ENCODE assay signal across 8 mouse cellular contexts in genomic region chr17:34592581-34593549, GRCm38 (mm10). TPM values are rescaled to one million over a fixed set of nuclear protein-coding genes. Genes with fewer than 3 reads are reported as not detected.
A peak's percentile ranks its signal among the peaks of the same experiment; 100 is the strongest.
DNase-seq lines count a peak whose midpoint lies in the region; ATAC-seq and TF ChIP-seq lines count a peak whose summit lies in the region.

No protein-coding gene starts in this region.

- TF ChIP-seq CTCF in gastrocnemius, adult 2 months (IDR thresholded peaks at IDR 0.05), result no peak
- TF ChIP-seq CTCF in ES-Bruce4 (IDR thresholded peaks at IDR 0.05; ENCODE audit: low read depth, low read length), result no peak
- no peak for TF ChIP-seq CTCF in cortical plate, adult 2 months (IDR thresholded peaks at IDR 0.05; ENCODE audit: extremely low read depth, insufficient read depth, low read length)

- H3K4me1 ChIP-seq in ES-Bruce4 (ENCODE audit: control insufficient read depth, insufficient read depth, low read length), result peaks cover 11% of the 10 kb centered on the region
- peaks cover 2% of the 10 kb centered on the region for H3K4me1 ChIP-seq in cortical plate, adult 2 months (ENCODE audit: control insufficient read depth, insufficient read depth, low read length)
- peaks cover 65% of the 10 kb centered on the region for H3K4me1 ChIP-seq in liver, embryonic 11.5 days (replicated peaks; ENCODE audit: control insufficient read depth, insufficient read depth, low read length)
- H3K4me1 ChIP-seq in neural tube, embryonic 12.5 days, result peaks cover 66% of the 10 kb centered on the region

- H3K4me2 ChIP-seq in liver, embryonic 11.5 days, result peak overlapping the region; percentile 100
- peak overlapping the region; percentile 93 for H3K4me2 ChIP-seq in neural tube, embryonic 12.5 days (replicated peaks)

- ATAC-seq in liver, embryonic 11.5 days (replicated peaks; ENCODE audit: low FRiP score), result no peak
- ATAC-seq in neural tube, embryonic 12.5 days (ENCODE audit: low FRiP score, low read depth), result peak; percentile 31

- H3K9ac ChIP-seq in ES-Bruce4 (ENCODE audit: low read depth, poor library complexity, severe bottlenecking), result peak overlapping the region; percentile 98
- H3K9ac ChIP-seq in liver, embryonic 11.5 days (ENCODE audit: low read depth, low read length), result peak overlapping the region; percentile 96
- peak overlapping the region; percentile 98 for H3K9ac ChIP-seq in neural tube, embryonic 12.5 days

- no peaks in the 10 kb centered on the region for H3K9me3 ChIP-seq in ES-Bruce4 (replicated peaks; ENCODE audit: control insufficient read depth, insufficient read depth, low read length, poor library complexity, severe bottlenecking)
- no peaks in the 10 kb centered on the region for H3K9me3 ChIP-seq in liver, embryonic 11.5 days (ENCODE audit: control insufficient read depth, low read length)
- H3K9me3 ChIP-seq in neural tube, embryonic 12.5 days, result no peaks in the 10 kb centered on the region

- H3K27ac ChIP-seq in gastrocnemius, adult 2 months, result peak overlapping the region; percentile 97
- no peak overlapping the region for H3K27ac ChIP-seq in ES-Bruce4 (ENCODE audit: insufficient read depth, low read length)
- H3K27ac ChIP-seq in cortical plate, adult 2 months (ENCODE audit: insufficient read depth, low read length), result 0 out of 2 replicates have a peak overlapping the region, but pooled peaks have one; percentile 6
- H3K27ac ChIP-seq in liver, embryonic 11.5 days (ENCODE audit: low read depth, low read length), result peak overlapping the region; percentile 95
- H3K27ac ChIP-seq in neural tube, embryonic 12.5 days, result peak overlapping the region; percentile 96

- 2% methylated on average over 30 of the region's 32 CpGs for WGBS in liver, embryonic 11.5 days
- WGBS in neural tube, embryonic 12.5 days, result 1% methylated on average over 32 of the region's 32 CpGs

- intact Hi-C loops in gastrocnemius, adult 2 months (cut with DNase I), result no loop called here
- intact Hi-C loops in heart, postnatal 10 days (cut with DNase I), result no loop called here

- TF ChIP-seq EP300 in ES-Bruce4 (IDR thresholded peaks at IDR 0.05; ENCODE audit: insufficient read depth, low read depth, low read length), result no peak

- no peak for DNase-seq in gastrocnemius, adult 2 months
- no peak for DNase-seq in gastrocnemius, postnatal 25 days
- peak; percentile 48 to 54 for DNase-seq in heart, postnatal 10 days
- DNase-seq in liver, embryonic 11.5 days (ENCODE audit: low spot score), result no peak
- no peak for DNase-seq in layer of hippocampus, adult 18-20 months (ENCODE audit: low spot score in 2 of 2)

- no peaks in the 10 kb centered on the region for H3K27me3 ChIP-seq in ES-Bruce4 (ENCODE audit: control insufficient read depth, insufficient read depth, low read length, poor library complexity, severe bottlenecking)
- no peaks in the 10 kb centered on the region for H3K27me3 ChIP-seq in liver, embryonic 11.5 days (replicated peaks; ENCODE audit: control insufficient read depth, insufficient read depth, low read length)
- H3K27me3 ChIP-seq in neural tube, embryonic 12.5 days (replicated peaks), result no peaks in the 10 kb centered on the region

- 0 out of 2 replicates have a peak, but pooled peaks cover 6% of the 10 kb centered on the region for H3K36me3 ChIP-seq in ES-Bruce4 (ENCODE audit: control insufficient read depth, insufficient read depth, low read length, poor library complexity, severe bottlenecking)
- H3K36me3 ChIP-seq in liver, embryonic 11.5 days (ENCODE audit: control insufficient read depth, insufficient read depth, low read length), result peaks cover 4% of the 10 kb centered on the region; the same call in 1 of the 2 replicates
- H3K36me3 ChIP-seq in neural tube, embryonic 12.5 days, result peaks cover 19% of the 10 kb centered on the region

- H3K4me3 ChIP-seq in gastrocnemius, adult 2 months, result peak overlapping the region; percentile 88
- peak overlapping the region; percentile 16 for H3K4me3 ChIP-seq in ES-Bruce4 (ENCODE audit: low read depth, low read length)
- peak overlapping the region; percentile 58 for H3K4me3 ChIP-seq in cortical plate, adult 2 months (ENCODE audit: insufficient read depth, low read length)
- peak overlapping the region; percentile 91 for H3K4me3 ChIP-seq in liver, embryonic 11.5 days (ENCODE audit: low read depth, low read length)
- peak overlapping the region; percentile 84 for H3K4me3 ChIP-seq in neural tube, embryonic 12.5 days

- TF ChIP-seq POLR2A in ES-Bruce4 (IDR thresholded peaks at IDR 0.05; ENCODE audit: insufficient read depth, low read length), result no peak
- TF ChIP-seq POLR2A in cortical plate, adult 2 months (IDR thresholded peaks at IDR 0.05; ENCODE audit: extremely low read depth, insufficient read depth, low read length), result 0 out of 2 replicates have a peak, but pooled peaks have one; percentile 23

RNA-seq across cellular contexts. Expression of gene Pbx2, which starts 1.8 kb away (rescaled TPM):
- total RNA-seq in gastrocnemius, adult 2 months (2021), result 10 to 100 TPM; 14.0 to 14.6 TPM
- total RNA-seq in gastrocnemius, postnatal 25 days (2021), result 10 to 100 TPM; 12.1 to 13.6 TPM
- 66.1 and 73.0 TPM in 2 replicates for polyA plus RNA-seq in ES-Bruce4 (2011; ENCODE audit: insufficient read depth, insufficient read length, low read depth, missing spikeins)
- 66.2 and 72.6 TPM in 2 replicates for polyA plus RNA-seq in cortical plate, adult 2 months (2012; rRNA removed)
- 10 to 100 TPM; 26.1 to 30.4 TPM for total RNA-seq in heart, postnatal 10 days (2021)
- polyA plus RNA-seq in liver, embryonic 11.5 days (2014; fragmentation: Nextera tagmentation; extraction: Ambion mirVana), result 10.4 and 11.4 TPM in 2 replicates
- 17.1 and 18.4 TPM in 2 replicates for polyA plus RNA-seq in neural tube, embryonic 12.5 days (2016; fragmentation: Nextera tagmentation; extraction: Ambion mirVana)
- 10 to 100 TPM; 67.3 to 69.1 TPM for total RNA-seq in layer of hippocampus, adult 18-20 months (2021)

RNA-seq across cellular contexts. Expression of gene Gpsm3, which starts 3.3 kb away (rescaled TPM):
- total RNA-seq in gastrocnemius, adult 2 months (2021), result 1 to 10 TPM; 1.8 to 2.4 TPM
- total RNA-seq in gastrocnemius, postnatal 25 days (2021), result 1 to 10 TPM; 2.3 to 2.6 TPM
- 3.9 and 4.2 TPM in 2 replicates for polyA plus RNA-seq in ES-Bruce4 (2011; ENCODE audit: insufficient read depth, insufficient read length, low read depth, missing spikeins)
- 2.9 and 3.5 TPM in 2 replicates for polyA plus RNA-seq in cortical plate, adult 2 months (2012; rRNA removed)
- total RNA-seq in heart, postnatal 10 days (2021), result 1 to 10 TPM; 5.1 to 5.6 TPM
- 18.5 and 19.8 TPM in 2 replicates for polyA plus RNA-seq in liver, embryonic 11.5 days (2014; fragmentation: Nextera tagmentation; extraction: Ambion mirVana)
- 4.2 and 5.5 TPM in 2 replicates for polyA plus RNA-seq in neural tube, embryonic 12.5 days (2016; fragmentation: Nextera tagmentation; extraction: Ambion mirVana)
- total RNA-seq in layer of hippocampus, adult 18-20 months (2021), result 1 to 10 TPM; 1.8 to 2.2 TPM

RNA-seq across cellular contexts. Expression of gene Ager, which starts 4.8 kb away (rescaled TPM):
- total RNA-seq in gastrocnemius, adult 2 months (2021), result under 1 TPM in 1 of 2 experiments, not detected in 1; 0.31 TPM
- total RNA-seq in gastrocnemius, postnatal 25 days (2021), result under 1 TPM in 1 of 2 experiments, not detected in 1; 0.24 TPM
- polyA plus RNA-seq in ES-Bruce4 (2011; ENCODE audit: insufficient read depth, insufficient read length, low read depth, missing spikeins), result 1.4 and 2.5 TPM in 2 replicates
- 1.5 and 1.6 TPM in 2 replicates for polyA plus RNA-seq in cortical plate, adult 2 months (2012; rRNA removed)
- total RNA-seq in heart, postnatal 10 days (2021), result 1 to 10 TPM; 1.1 to 1.6 TPM
- 1.3 and 1.7 TPM in 2 replicates for polyA plus RNA-seq in liver, embryonic 11.5 days (2014; fragmentation: Nextera tagmentation; extraction: Ambion mirVana)
- polyA plus RNA-seq in neural tube, embryonic 12.5 days (2016; fragmentation: Nextera tagmentation; extraction: Ambion mirVana), result 1.9 and 2.3 TPM in 2 replicates
- under 1 TPM; 0.61 to 0.67 TPM for total RNA-seq in layer of hippocampus, adult 18-20 months (2021)

RNA-seq across cellular contexts. Expression of gene Rnf5, which starts 10.6 kb away (rescaled TPM):
- total RNA-seq in gastrocnemius, adult 2 months (2021), result 10 to 100 TPM; 16.8 to 24.0 TPM
- 10 to 100 TPM; 16.4 to 19.2 TPM for total RNA-seq in gastrocnemius, postnatal 25 days (2021)
- 74.3 and 75.9 TPM in 2 replicates for polyA plus RNA-seq in ES-Bruce4 (2011; ENCODE audit: insufficient read depth, insufficient read length, low read depth, missing spikeins)
- 125 and 130 TPM in 2 replicates for polyA plus RNA-seq in cortical plate, adult 2 months (2012; rRNA removed)
- total RNA-seq in heart, postnatal 10 days (2021), result 10 to 100 TPM; 37.0 to 39.2 TPM
- polyA plus RNA-seq in liver, embryonic 11.5 days (2014; fragmentation: Nextera tagmentation; extraction: Ambion mirVana), result 109 TPM in 2 replicates
- 249 and 263 TPM in 2 replicates for polyA plus RNA-seq in neural tube, embryonic 12.5 days (2016; fragmentation: Nextera tagmentation; extraction: Ambion mirVana)
- total RNA-seq in layer of hippocampus, adult 18-20 months (2021), result 10 to 100 TPM; 81.8 to 81.9 TPM

RNA-seq across cellular contexts. Expression of gene Agpat1, which starts 11.2 kb away (rescaled TPM):
- 10 to 100 TPM; 75.6 to 75.7 TPM for total RNA-seq in gastrocnemius, adult 2 months (2021)
- total RNA-seq in gastrocnemius, postnatal 25 days (2021), result 10 to 100 TPM; 53.6 to 56.9 TPM
- 66.8 and 81.7 TPM in 2 replicates for polyA plus RNA-seq in ES-Bruce4 (2011; ENCODE audit: insufficient read depth, insufficient read length, low read depth, missing spikeins)
- polyA plus RNA-seq in cortical plate, adult 2 months (2012; rRNA removed), result 225 and 236 TPM in 2 replicates
- total RNA-seq in heart, postnatal 10 days (2021), result 10 to 100 TPM; 54.4 to 56.5 TPM
- polyA plus RNA-seq in liver, embryonic 11.5 days (2014; fragmentation: Nextera tagmentation; extraction: Ambion mirVana), result 57.2 and 64.8 TPM in 2 replicates
- 81.1 and 97.7 TPM in 2 replicates for polyA plus RNA-seq in neural tube, embryonic 12.5 days (2016; fragmentation: Nextera tagmentation; extraction: Ambion mirVana)
- 100 to 1,000 TPM; 162 to 175 TPM for total RNA-seq in layer of hippocampus, adult 18-20 months (2021)

Comparison
In these comparisons a context has a peak if more than half of its experiments do, and no peak if none do; other contexts are left out.
1. DNase-seq: peak in heart, postnatal 10 days (2 of 2); none in gastrocnemius, adult 2 months (single experiment), gastrocnemius, postnatal 25 days (single experiment), liver, embryonic 11.5 days (single experiment) and layer of hippocampus, adult 18-20 months (0 of 2).
2. H3K4me3 ChIP-seq: peak in every context shown above with its lines; median percentile 91 in liver, embryonic 11.5 days; 88 in gastrocnemius, adult 2 months; 84 in neural tube, embryonic 12.5 days; 58 in cortical plate, adult 2 months; 16 in ES-Bruce4.
3. Peak in every context shown above with its lines, with median percentiles within 50 percentile points of each other: H3K9ac ChIP-seq.